Comparison of ENCODE assay signal across 8 mouse cellular contexts in genomic region chr3:40847018-40847417, GRCm38 (mm10). TPM values are rescaled to one million over a fixed set of nuclear protein-coding genes. Genes with fewer than 3 reads are reported as not detected.
DNase-seq lines count a peak whose midpoint lies in the region; ATAC-seq and TF ChIP-seq lines count a peak whose summit lies in the region.
"Not testable (repeated sequence)": the region's sequence is repeated elsewhere in the genome, so short reads cannot be mapped to it uniquely, and the experiment has no call there.

No protein-coding gene starts in this region.

- H3K4me2 ChIP-seq in embryonic facial prominence, embryonic 12.5 days (replicated peaks): peak overlapping the region; percentile 65
- peak overlapping the region; percentile 59 for H3K4me2 ChIP-seq in kidney, embryonic 14.5 days (replicated peaks; ENCODE audit: low read depth, low read length)
- H3K4me2 ChIP-seq in liver, embryonic 11.5 days: peak overlapping the region; percentile 62
- H3K4me2 ChIP-seq in myocyte (ENCODE audit: low read depth): peak overlapping the region; percentile 64

- H3K9ac ChIP-seq in embryonic facial prominence, embryonic 12.5 days: peak overlapping the region; percentile 57
- peak overlapping the region; percentile 44; the same call in 1 of the 2 replicates for H3K9ac ChIP-seq in kidney, embryonic 14.5 days (ENCODE audit: low read depth, low read length)
- H3K9ac ChIP-seq in liver, embryonic 11.5 days (ENCODE audit: low read depth, low read length): peak overlapping the region; percentile 57

- not testable (repeated sequence) for ATAC-seq in embryonic facial prominence, embryonic 12.5 days (ENCODE audit: insufficient number of reproducible peaks, insufficient read depth, low FRiP score, low TSS enrichment); kidney, embryonic 14.5 days (ENCODE audit: low FRiP score, low TSS enrichment)
- peak; percentile 69 for ATAC-seq in liver, embryonic 11.5 days (replicated peaks; ENCODE audit: low FRiP score)

- DNase-seq in 3T3-L1 (ENCODE audit: low read depth, low spot score): peak; percentile 43
- peak; percentile 32 to 48 for DNase-seq in adrenal gland, postnatal 36 days
- peak; percentile 31 for DNase-seq in heart, adult 8-10 months (ENCODE audit: low spot score)
- DNase-seq in liver, embryonic 11.5 days (ENCODE audit: low spot score): peak; percentile 68
- peak; percentile 56 to 77 for DNase-seq in spleen, postnatal 4 days (ENCODE audit: low spot score in 2 of 2)

- not testable (repeated sequence) for H3K9me3 ChIP-seq in embryonic facial prominence, embryonic 12.5 days; kidney, embryonic 14.5 days (ENCODE audit: control insufficient read depth, low read length); liver, embryonic 11.5 days (ENCODE audit: control insufficient read depth, low read length)

- WGBS in embryonic facial prominence, embryonic 12.5 days: 0% methylated on average over 19 of the region's 21 CpGs
- WGBS in kidney, embryonic 14.5 days: 3% methylated on average over 16 of the region's 21 CpGs
- 3% methylated on average over 16 of the region's 21 CpGs for WGBS in liver, embryonic 11.5 days

- H3K79me2 ChIP-seq in myocyte (ENCODE audit: control insufficient read depth, insufficient read depth): not testable (repeated sequence)

- H3ac ChIP-seq in myocyte (ENCODE audit: control insufficient read depth, insufficient read length): peak overlapping the region; percentile 47

- H3K27me3 ChIP-seq in embryonic facial prominence, embryonic 12.5 days; kidney, embryonic 14.5 days (ENCODE audit: control insufficient read depth, insufficient read depth, low read length); liver, embryonic 11.5 days (replicated peaks; ENCODE audit: control insufficient read depth, insufficient read depth, low read length); myocyte (ENCODE audit: control insufficient read depth, insufficient read depth, insufficient read length): not testable (repeated sequence)

- not testable (repeated sequence) for TF ChIP-seq POLR2A in myocyte (IDR thresholded peaks at IDR 0.05; ENCODE audit: insufficient read length, low read depth)

- not testable (repeated sequence) for H3K27ac ChIP-seq in embryonic facial prominence, embryonic 12.5 days; kidney, embryonic 14.5 days (ENCODE audit: low read depth, low read length); liver, embryonic 11.5 days (ENCODE audit: low read depth, low read length)

- not testable (repeated sequence) for H3K36me3 ChIP-seq in embryonic facial prominence, embryonic 12.5 days; kidney, embryonic 14.5 days (ENCODE audit: control insufficient read depth, insufficient read depth, low read length); liver, embryonic 11.5 days (ENCODE audit: control insufficient read depth, insufficient read depth, low read length); myocyte (ENCODE audit: control insufficient read depth, insufficient read depth)

- not testable (repeated sequence) for H3K4me1 ChIP-seq in embryonic facial prominence, embryonic 12.5 days; kidney, embryonic 14.5 days (ENCODE audit: control insufficient read depth, insufficient read depth, low read length); liver, embryonic 11.5 days (replicated peaks; ENCODE audit: control insufficient read depth, insufficient read depth, low read length)

- H3K4me3 ChIP-seq in embryonic facial prominence, embryonic 12.5 days: peak overlapping the region; percentile 46
- H3K4me3 ChIP-seq in kidney, embryonic 14.5 days (ENCODE audit: low read length): peak overlapping the region; percentile 45
- H3K4me3 ChIP-seq in liver, embryonic 11.5 days (ENCODE audit: low read depth, low read length): peak overlapping the region; percentile 56
- H3K4me3 ChIP-seq in myocyte: peak overlapping the region; percentile 29

RNA-seq across cellular contexts. Expression of gene Abhd18, which starts 0.2 kb away (rescaled TPM):
- 1 to 10 TPM; 4.9 to 5.2 TPM for total RNA-seq in adrenal gland, postnatal 36 days (2021)
- 6.3 and 8.6 TPM in 2 replicates for polyA plus RNA-seq in embryonic facial prominence, embryonic 12.5 days (2016; fragmentation: Nextera tagmentation; extraction: Ambion mirVana)
- total RNA-seq in heart, adult 8-10 months (2022): 10 to 100 TPM; 53.1 to 96.0 (median 73.4) TPM
- 6.0 and 6.1 TPM in 2 replicates for polyA plus RNA-seq in kidney, embryonic 14.5 days (2014; fragmentation: Nextera tagmentation; extraction: Ambion mirVana)
- polyA plus RNA-seq in liver, embryonic 11.5 days (2014; fragmentation: Nextera tagmentation; extraction: Ambion mirVana): 7.7 and 8.1 TPM in 2 replicates
- polyA plus RNA-seq in myocyte (2012; fragmentation: generic; extraction: Trizol): 1.6 TPM

RNA-seq across cellular contexts. Expression of gene Mfsd8, which starts 0.3 kb away (rescaled TPM):
- 10 to 100 TPM; 20.0 to 20.4 TPM for total RNA-seq in adrenal gland, postnatal 36 days (2021)
- 7.4 and 8.8 TPM in 2 replicates for polyA plus RNA-seq in embryonic facial prominence, embryonic 12.5 days (2016; fragmentation: Nextera tagmentation; extraction: Ambion mirVana)
- total RNA-seq in heart, adult 8-10 months (2022): 10 to 100 TPM; 18.8 to 23.6 (median 21.8) TPM
- 5.3 and 8.1 TPM in 2 replicates for polyA plus RNA-seq in kidney, embryonic 14.5 days (2014; fragmentation: Nextera tagmentation; extraction: Ambion mirVana)
- 6.1 and 8.3 TPM in 2 replicates for polyA plus RNA-seq in liver, embryonic 11.5 days (2014; fragmentation: Nextera tagmentation; extraction: Ambion mirVana)
- 2.8 TPM for polyA plus RNA-seq in myocyte (2012; fragmentation: generic; extraction: Trizol)

RNA-seq across cellular contexts. Expression of gene Plk4, which starts 47.2 kb away (rescaled TPM):
- 1 to 10 TPM; 4.6 to 7.2 TPM for total RNA-seq in adrenal gland, postnatal 36 days (2021)
- polyA plus RNA-seq in embryonic facial prominence, embryonic 12.5 days (2016; fragmentation: Nextera tagmentation; extraction: Ambion mirVana): 64.1 and 70.6 TPM in 2 replicates
- 1 to 10 TPM; 1.4 to 2.6 (median 1.8) TPM for total RNA-seq in heart, adult 8-10 months (2022)
- polyA plus RNA-seq in kidney, embryonic 14.5 days (2014; fragmentation: Nextera tagmentation; extraction: Ambion mirVana): 48.7 and 74.8 TPM in 2 replicates
- 72.8 and 77.1 TPM in 2 replicates for polyA plus RNA-seq in liver, embryonic 11.5 days (2014; fragmentation: Nextera tagmentation; extraction: Ambion mirVana)
- 5.5 TPM for polyA plus RNA-seq in myocyte (2012; fragmentation: generic; extraction: Trizol)

RNA-seq across cellular contexts. Expression of gene 1700034I23Rik, which starts 55.3 kb away (rescaled TPM):
- total RNA-seq in adrenal gland, postnatal 36 days (2021): under 1 TPM in 1 of 2 experiments, not detected in 1; 0.13 TPM
- 0.35 and 0.48 TPM in 2 replicates for polyA plus RNA-seq in embryonic facial prominence, embryonic 12.5 days (2016; fragmentation: Nextera tagmentation; extraction: Ambion mirVana)
- under 1 TPM in 3 of 4 experiments, not detected in 1; 0.16 to 0.35 (median 0.25) TPM for total RNA-seq in heart, adult 8-10 months (2022)
- 0.16 TPM in 1 of 2 replicates, not detected in the other for polyA plus RNA-seq in kidney, embryonic 14.5 days (2014; fragmentation: Nextera tagmentation; extraction: Ambion mirVana)
- polyA plus RNA-seq in liver, embryonic 11.5 days (2014; fragmentation: Nextera tagmentation; extraction: Ambion mirVana): 0.16 and 0.42 TPM in 2 replicates
- polyA plus RNA-seq in myocyte (2012; fragmentation: generic; extraction: Trizol): not detected
